8 mouse cellular contexts compared by ENCODE assay signal in genomic region chr4:151141196-151141880, GRCm38 (mm10). TPM values are rescaled to one million over a fixed set of nuclear protein-coding genes. Genes with fewer than 3 reads are reported as not detected.
A peak's percentile ranks its signal among the peaks of the same experiment; 100 is the strongest.
DNase-seq lines count a peak whose midpoint lies in the region; ATAC-seq and TF ChIP-seq lines count a peak whose summit lies in the region.

No protein-coding gene starts in this region.

- peaks cover 10% of the 10 kb centered on the region; the same call in 1 of the 2 replicates for H3K9me3 ChIP-seq in heart, embryonic 13.5 days
- H3K9me3 ChIP-seq in kidney, postnatal 0 days (replicated peaks; ENCODE audit: low read length) = no peaks in the 10 kb centered on the region
- no peaks in the 10 kb centered on the region; the same call in 1 of the 2 replicates for H3K9me3 ChIP-seq in stomach, embryonic 14.5 days (ENCODE audit: control insufficient read depth, low read depth, low read length)

- H3K9ac ChIP-seq in heart, embryonic 13.5 days = peak overlapping the region; percentile 67
- no peak overlapping the region for H3K9ac ChIP-seq in kidney, postnatal 0 days (ENCODE audit: low read depth, low read length)
- no peak overlapping the region for H3K9ac ChIP-seq in liver, adult 2 months (ENCODE audit: low read depth, low read length)
- H3K9ac ChIP-seq in stomach, embryonic 14.5 days (replicated peaks; ENCODE audit: low read depth, low read length) = peak overlapping the region; percentile 10; the same call in 1 of the 2 replicates

- no peaks in the 10 kb centered on the region for H3K36me3 ChIP-seq in C2C12 (ENCODE audit: control insufficient read depth, insufficient read depth)
- H3K36me3 ChIP-seq in heart, embryonic 13.5 days = no peaks in the 10 kb centered on the region
- no peaks in the 10 kb centered on the region for H3K36me3 ChIP-seq in kidney, postnatal 0 days (ENCODE audit: insufficient read depth, low read length)
- no peaks in the 10 kb centered on the region for H3K36me3 ChIP-seq in liver, adult 2 months (ENCODE audit: control insufficient read depth, insufficient read depth, low read length)
- H3K36me3 ChIP-seq in stomach, embryonic 14.5 days (ENCODE audit: control insufficient read depth, insufficient read depth, low read length) = no peaks in the 10 kb centered on the region

- TF ChIP-seq POLR2A in brain, embryonic 14.5 days (IDR thresholded peaks at IDR 0.05; ENCODE audit: borderline replicate concordance, extremely low read depth, insufficient read depth, insufficient read length, poor library complexity, severe bottlenecking) = no peak
- no peak for TF ChIP-seq POLR2A in liver, adult 2 months (IDR thresholded peaks at IDR 0.05; ENCODE audit: extremely low read depth, insufficient read depth, low read length)

- peak; percentile 68 for TF ChIP-seq CTCF in C2C12 (IDR thresholded peaks at IDR 0.05; ENCODE audit: control insufficient read depth, insufficient read depth, insufficient read length)
- TF ChIP-seq CTCF in brain, embryonic 14.5 days (IDR thresholded peaks at IDR 0.05; ENCODE audit: borderline replicate concordance, extremely low read depth, insufficient read depth, insufficient read length) = peak; percentile 98
- peak; percentile 97 for TF ChIP-seq CTCF in kidney, postnatal 0 days (IDR thresholded peaks at IDR 0.05; ENCODE audit: low read depth)
- peak; percentile 95 for TF ChIP-seq CTCF in liver, adult 2 months (IDR thresholded peaks at IDR 0.05; ENCODE audit: low read depth, low read length)

- peak; percentile 97 for DNase-seq in brain, embryonic 14.5 days (ENCODE audit: low read depth)
- peak; percentile 93 for DNase-seq in kidney, postnatal 0 days (ENCODE audit: low spot score)
- DNase-seq in liver, adult 2 months (ENCODE audit: extremely low read depth, low read depth, low spot score) = peak; percentile 44
- DNase-seq in natural killer cell, adult 2 months (ENCODE audit: low spot score in 2 of 2) = peak; percentile 49 to 68

- ATAC-seq in erythroid progenitor cell, adult 5-6 weeks (replicated peaks; ENCODE audit: low FRiP score, poor library complexity, severe bottlenecking) = 0 out of 2 replicates have a peak, but pooled peaks have one; percentile 53
- peak; percentile 33; the same call in 1 of the 2 replicates for ATAC-seq in heart, embryonic 13.5 days (ENCODE audit: extremely low read depth, insufficient number of reproducible peaks, low FRiP score, low TSS enrichment)
- ATAC-seq in kidney, postnatal 0 days (replicated peaks; ENCODE audit: low FRiP score, low read depth) = 0 out of 2 replicates have a peak, but pooled peaks have one; percentile 7
- ATAC-seq in stomach, embryonic 14.5 days (ENCODE audit: insufficient number of reproducible peaks, insufficient read depth, low FRiP score, low read depth) = peak; percentile 55; the same call in 1 of the 2 replicates

- WGBS in heart, embryonic 13.5 days = 2% methylated on average over 13 of the region's 13 CpGs
- WGBS in kidney, postnatal 0 days = 6% methylated on average over 13 of the region's 13 CpGs
- 10% methylated on average over 13 of the region's 13 CpGs for WGBS in liver, adult 2 months
- WGBS in stomach, embryonic 14.5 days = 8% methylated on average over 13 of the region's 13 CpGs

- no peaks in the 10 kb centered on the region for H3K79me3 ChIP-seq in C2C12 (ENCODE audit: low read depth)

- peak overlapping the region; percentile 86 for H3K27ac ChIP-seq in heart, embryonic 13.5 days (replicated peaks)
- H3K27ac ChIP-seq in kidney, postnatal 0 days = no peak overlapping the region
- no peak overlapping the region for H3K27ac ChIP-seq in liver, adult 2 months (replicated peaks; ENCODE audit: insufficient read depth, low read depth, low read length)
- no peak overlapping the region for H3K27ac ChIP-seq in stomach, embryonic 14.5 days (ENCODE audit: low read length)

- no peaks in the 10 kb centered on the region for H3K79me2 ChIP-seq in C2C12 (ENCODE audit: control insufficient read depth, insufficient read depth)
- no peaks in the 10 kb centered on the region for H3K79me2 ChIP-seq in liver, adult 2 months (ENCODE audit: control insufficient read depth, insufficient read depth, low read length)

- no peak overlapping the region for H3K4me3 ChIP-seq in C2C12 (ENCODE audit: insufficient read depth, poor library complexity, severe bottlenecking)
- H3K4me3 ChIP-seq in heart, embryonic 13.5 days = peak overlapping the region; percentile 39
- no peak overlapping the region for H3K4me3 ChIP-seq in kidney, postnatal 0 days (replicated peaks; ENCODE audit: low read depth, low read length)
- H3K4me3 ChIP-seq in liver, adult 2 months (ENCODE audit: insufficient read depth, low read depth, low read length) = no peak overlapping the region
- H3K4me3 ChIP-seq in stomach, embryonic 14.5 days (ENCODE audit: low read depth, low read length) = no peak overlapping the region

- peak overlapping the region; percentile 71 for H3K4me2 ChIP-seq in heart, embryonic 13.5 days
- H3K4me2 ChIP-seq in kidney, postnatal 0 days (ENCODE audit: low read length) = 0 out of 2 replicates have a peak overlapping the region, but pooled peaks have one; percentile 5
- peak overlapping the region; percentile 32 for H3K4me2 ChIP-seq in stomach, embryonic 14.5 days (replicated peaks; ENCODE audit: low read depth, low read length)

- peaks cover 79% of the 10 kb centered on the region for H3K27me3 ChIP-seq in C2C12 (ENCODE audit: control insufficient read depth, insufficient read depth, insufficient read length)
- H3K27me3 ChIP-seq in heart, embryonic 13.5 days (replicated peaks) = peaks cover 12% of the 10 kb centered on the region
- peaks cover 10% of the 10 kb centered on the region for H3K27me3 ChIP-seq in kidney, postnatal 0 days (ENCODE audit: insufficient read depth, low read length)
- 0 out of 2 replicates have a peak, but pooled peaks cover 8% of the 10 kb centered on the region for H3K27me3 ChIP-seq in liver, adult 2 months (ENCODE audit: control insufficient read depth, insufficient read depth, low read length)
- H3K27me3 ChIP-seq in stomach, embryonic 14.5 days (ENCODE audit: control insufficient read depth, insufficient read depth, low read length) = no peaks in the 10 kb centered on the region

- H3ac ChIP-seq in C2C12 (ENCODE audit: control insufficient read depth, insufficient read length, low read depth) = no peak overlapping the region

- peaks cover 44% of the 10 kb centered on the region for H3K4me1 ChIP-seq in heart, embryonic 13.5 days
- H3K4me1 ChIP-seq in kidney, postnatal 0 days (replicated peaks; ENCODE audit: insufficient read depth, low read length) = no peaks in the 10 kb centered on the region; the same call in 1 of the 2 replicates
- H3K4me1 ChIP-seq in liver, adult 2 months (ENCODE audit: control insufficient read depth, insufficient read depth, low read length) = no peaks in the 10 kb centered on the region
- peaks cover 18% of the 10 kb centered on the region; the same call in 1 of the 2 replicates for H3K4me1 ChIP-seq in stomach, embryonic 14.5 days (ENCODE audit: control insufficient read depth, insufficient read depth, low read length)

TF ChIP-seq in C2C12, 6 proteins besides CTCF, POLR2A, EP300 and RAD21:
- TF ChIP-seq MAX (IDR thresholded peaks at IDR 0.05) = no peak
- TF ChIP-seq FOSL1 (IDR thresholded peaks at IDR 0.05; ENCODE audit: insufficient read depth, low read length, poor library complexity, severe bottlenecking) = no peak
- no peak for TF ChIP-seq CEBPB (IDR thresholded peaks at IDR 0.05; ENCODE audit: low read depth)
- TF ChIP-seq USF1 (IDR thresholded peaks at IDR 0.05; ENCODE audit: low read depth) = no peak
- no peak for TF ChIP-seq MYOD1 (IDR thresholded peaks at IDR 0.05; ENCODE audit: control insufficient read depth, insufficient read length, low read depth)
- TF ChIP-seq MYOG (IDR thresholded peaks at IDR 0.05; ENCODE audit: control insufficient read depth, extremely low read depth, insufficient read length) = no peak

RNA-seq across cellular contexts. Expression of gene Gm13090, which starts 52.0 kb away (rescaled TPM):
- not detected for polyA plus RNA-seq in C2C12 (2012; fragmentation: generic; extraction: Trizol)
- not detected in 2 replicates for polyA plus RNA-seq in brain, embryonic 14.5 days (2012; rRNA removed)
- not detected in 2 replicates for total RNA-seq in erythroid progenitor cell, adult 5-6 weeks (2015; ENCODE audit: low replicate concordance)
- not detected in 2 replicates for total RNA-seq in erythroid progenitor cell, adult 5-6 weeks (2017; ENCODE audit: low replicate concordance)
- polyA plus RNA-seq in heart, embryonic 13.5 days (2015; fragmentation: Nextera tagmentation; extraction: Ambion mirVana) = not detected in 2 replicates
- 0.32 TPM in 1 of 2 replicates, not detected in the other for polyA plus RNA-seq in kidney, postnatal 0 days (2015; fragmentation: Nextera tagmentation; extraction: Ambion mirVana)
- total RNA-seq in liver, adult 2 months (2014; rRNA removed) = not detected in 2 replicates
- polyA plus RNA-seq in liver, adult 2 months (2012; rRNA removed) = not detected in 2 replicates
- 0.35 TPM in 1 of 2 replicates, not detected in the other for polyA plus RNA-seq in stomach, embryonic 14.5 days (2014; fragmentation: Nextera tagmentation; extraction: Ambion mirVana)

Comparison
In these comparisons a context has a peak if more than half of its experiments do, and no peak if none do; other contexts are left out.
1. DNase-seq: peak in every context shown above with its lines; median percentile 97 in brain, embryonic 14.5 days; 93 in kidney, postnatal 0 days; 58 in natural killer cell, adult 2 months; 44 in liver, adult 2 months.
2. H3K4me2 ChIP-seq: peak in every context shown above with its lines; median percentile 71 in heart, embryonic 13.5 days; 32 in stomach, embryonic 14.5 days; 5 in kidney, postnatal 0 days.
3. H3K9ac ChIP-seq: peak in heart, embryonic 13.5 days (single experiment) and stomach, embryonic 14.5 days (single experiment); none in kidney, postnatal 0 days (single experiment) and liver, adult 2 months (single experiment).
4. Peak in every context shown above with its lines, with median percentiles within 50 percentile points of each other: CTCF ChIP-seq and ATAC-seq.